Mouse (Mus musculus) MEL (cell line): Measurements from ENCODE around the gene Gm10300.

Source experiments
- CHD2 ChIP-seq: IDR thresholded peaks from 2 replicates; pipeline ENCODE4 v1.6.1; 2011; ENCODE audit warnings: low read length, improper control_type of control experiment
- RCOR1 ChIP-seq: IDR thresholded peaks from 2 replicates; pipeline ENCODE4 v1.6.1; 2012; ENCODE audit warnings: low read depth, mild to moderate bottlenecking, inconsistent platforms, low read length, improper control_type of control experiment

DNA sequence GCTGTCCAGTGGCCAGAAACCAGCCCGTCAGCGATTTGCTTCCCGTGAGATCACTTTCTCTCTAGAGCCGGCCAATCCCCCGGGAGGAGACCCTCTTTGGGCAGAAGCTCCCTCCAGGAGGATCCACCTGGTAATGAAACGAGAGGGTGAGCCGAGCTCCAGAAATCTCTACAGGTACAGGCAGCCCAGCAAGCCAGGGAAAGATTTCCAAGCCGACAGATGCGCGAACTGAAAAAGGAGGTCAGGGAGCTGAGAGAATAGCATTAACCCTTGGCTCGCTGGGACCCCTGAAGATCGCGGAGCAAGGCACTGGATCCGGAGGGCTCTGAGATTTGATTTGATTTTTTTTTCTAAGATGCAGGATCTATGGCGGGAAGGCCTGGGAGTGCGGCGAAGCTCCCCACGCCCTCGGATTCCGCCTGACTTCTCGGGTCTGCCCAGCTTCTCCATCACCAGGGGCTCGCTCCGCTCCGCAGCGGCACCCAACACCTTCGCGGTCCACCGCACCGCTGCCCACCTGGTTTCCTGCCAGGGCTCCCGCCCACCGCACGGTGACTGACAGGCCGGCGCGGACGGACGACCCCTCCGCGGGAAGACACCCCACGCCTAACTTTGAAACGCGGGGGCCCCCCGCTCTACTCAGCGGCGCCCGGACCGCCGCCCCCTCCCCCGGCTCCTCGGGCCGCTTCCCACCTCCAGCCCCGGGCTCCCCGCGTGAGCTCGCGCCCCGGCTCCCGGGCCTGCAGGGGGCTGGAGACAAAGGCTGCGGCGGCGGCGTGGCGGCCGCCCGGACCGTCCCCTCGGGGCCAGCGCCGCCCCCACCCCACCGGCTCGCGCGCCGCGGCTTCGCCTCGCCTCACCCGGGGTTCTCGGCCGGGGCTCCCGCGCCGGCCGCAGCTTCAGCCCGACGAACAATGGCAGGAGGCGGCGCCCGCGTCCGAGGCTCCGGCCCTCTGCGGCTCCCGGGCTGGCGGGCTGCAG lies 26.2 kb upstream of the Gm10300 start:
- TF ChIP-seq CHD2 (no peak), RCOR1 (no peak)
